Mouse (Mus musculus): ENCODE measurements around the gene Dmrt3. TPM values are rescaled to one million over a fixed set of nuclear protein-coding genes. Genes with fewer than 3 reads are reported as not detected.

Dmrt3 gene
- total and polyA plus RNA-seq, 3 experiments = not detected

- no peak for TF ChIP-seq MYC (IDR thresholded peaks at IDR 0.05; ENCODE audit: low read depth, low read length)
- no peak for TF ChIP-seq SMC3 (IDR thresholded peaks at IDR 0.05; ENCODE audit: low read depth, low read length)
- TF ChIP-seq JUND (IDR thresholded peaks at IDR 0.05; ENCODE audit: low read depth, low read length) = no peak
- TF ChIP-seq MXI1 (IDR thresholded peaks at IDR 0.05; ENCODE audit: low read depth, low read length) = no peak
- no peak for TF ChIP-seq ELF1 (IDR thresholded peaks at IDR 0.05; ENCODE audit: low read depth, low read length)
- no peak for TF ChIP-seq POLR2AphosphoS5 (IDR thresholded peaks at IDR 0.05; ENCODE audit: borderline replicate concordance, low read depth, low read length)
- TF ChIP-seq RCOR1 (IDR thresholded peaks at IDR 0.05; ENCODE audit: low read depth, low read length) = no peak
- TF ChIP-seq MAZ (IDR thresholded peaks at IDR 0.05; ENCODE audit: low read depth, low read length) = no peak
- TF ChIP-seq CHD1 (IDR thresholded peaks at IDR 0.05; ENCODE audit: low read depth, low read length) = no peak
- no peak for TF ChIP-seq POLR2AphosphoS2 (IDR thresholded peaks at IDR 0.05; ENCODE audit: low read length)
- TF ChIP-seq KAT2A (conservative IDR thresholded peaks at IDR 0.05; ENCODE audit: low read depth, low read length) = no peak
- no peak for TF ChIP-seq USF2 (IDR thresholded peaks at IDR 0.05; ENCODE audit: borderline replicate concordance in 1 of 2, insufficient read depth in 1 of 2, low read depth in 1 of 2, low read length in 2 of 2)
- no peak for TF ChIP-seq NRF1 (IDR thresholded peaks at IDR 0.05; ENCODE audit: insufficient read depth, low read depth, low read length, poor library complexity, severe bottlenecking)
- no peak for TF ChIP-seq ZNF384 (IDR thresholded peaks at IDR 0.05; ENCODE audit: low read depth, low read length)
- no peak for TF ChIP-seq ZC3H11A (IDR thresholded peaks at IDR 0.05; ENCODE audit: low read depth, low read length)
- TF ChIP-seq MEF2A (IDR thresholded peaks at IDR 0.05; ENCODE audit: extremely low read depth, insufficient replicate concordance, low read depth, low read length, poor library complexity, severe bottlenecking) = no peak
- no peak for TF ChIP-seq GATA1 (IDR thresholded peaks at IDR 0.05; ENCODE audit: low read depth, low read length)
- TF ChIP-seq NELFE (IDR thresholded peaks at IDR 0.05; ENCODE audit: low read depth, low read length) = no peak
- TF ChIP-seq TAL1 (IDR thresholded peaks at IDR 0.05; ENCODE audit: low read length) = no peak
- no peak for TF ChIP-seq SIN3A (IDR thresholded peaks at IDR 0.05; ENCODE audit: low read length)
- Histone ChIP-seq H3K36me3 (ENCODE audit: control insufficient read depth in 1 of 2, insufficient read depth in 2 of 2, low read length in 2 of 2) (no peaks in the 10 kb centered on the region), H3K4me1 (ENCODE audit: control insufficient read depth in 1 of 2, insufficient read depth in 2 of 2, low read length in 2 of 2) (no peaks in the 10 kb centered on the region), H3K79me2 (ENCODE audit: control insufficient read depth, insufficient read depth, low read length, poor library complexity) (no peaks in the 10 kb centered on the region), H3K4me3 (ENCODE audit: control insufficient read depth in 1 of 2, insufficient read depth in 1 of 2, low read depth in 2 of 2, low read length in 2 of 2) (no peak overlapping the region), H3K9me3 (replicated peaks; ENCODE audit: insufficient read depth, low read length) (no peaks in the 10 kb centered on the region), H3K27me3 (ENCODE audit: control insufficient read depth in 1 of 2, insufficient read depth in 2 of 2, low read length in 2 of 2) (no peaks in the 10 kb centered on the region), H3K27ac (ENCODE audit: control insufficient read depth, low read depth, low read length) (no peak overlapping the region), H3K9ac (ENCODE audit: control insufficient read depth, low read depth, low read length, poor library complexity, severe bottlenecking) (no peak overlapping the region)
- no peak for DNase-seq (ENCODE audit: low read depth, low spot score)
Observed at GRCm38 (mm10) chr19:25574431-25574830, 35.7 kb upstream of the Dmrt3 start.
